Mouse (Mus musculus) mature B cell (primary cell): ENCODE data around the gene 9530077C05Rik.
"Not testable (repeated sequence)": the region's sequence is repeated elsewhere in the genome, so short reads cannot be mapped to it uniquely, and the experiment has no call there.

ENCODE experiments used
- in situ Hi-C: fragments of 300-500 bp; cut with MboI; formaldehyde crosslinking; loops from 2 replicates; pipeline ENCODE4 v1.14.3; 2019

9530077C05Rik gene

DNA sequence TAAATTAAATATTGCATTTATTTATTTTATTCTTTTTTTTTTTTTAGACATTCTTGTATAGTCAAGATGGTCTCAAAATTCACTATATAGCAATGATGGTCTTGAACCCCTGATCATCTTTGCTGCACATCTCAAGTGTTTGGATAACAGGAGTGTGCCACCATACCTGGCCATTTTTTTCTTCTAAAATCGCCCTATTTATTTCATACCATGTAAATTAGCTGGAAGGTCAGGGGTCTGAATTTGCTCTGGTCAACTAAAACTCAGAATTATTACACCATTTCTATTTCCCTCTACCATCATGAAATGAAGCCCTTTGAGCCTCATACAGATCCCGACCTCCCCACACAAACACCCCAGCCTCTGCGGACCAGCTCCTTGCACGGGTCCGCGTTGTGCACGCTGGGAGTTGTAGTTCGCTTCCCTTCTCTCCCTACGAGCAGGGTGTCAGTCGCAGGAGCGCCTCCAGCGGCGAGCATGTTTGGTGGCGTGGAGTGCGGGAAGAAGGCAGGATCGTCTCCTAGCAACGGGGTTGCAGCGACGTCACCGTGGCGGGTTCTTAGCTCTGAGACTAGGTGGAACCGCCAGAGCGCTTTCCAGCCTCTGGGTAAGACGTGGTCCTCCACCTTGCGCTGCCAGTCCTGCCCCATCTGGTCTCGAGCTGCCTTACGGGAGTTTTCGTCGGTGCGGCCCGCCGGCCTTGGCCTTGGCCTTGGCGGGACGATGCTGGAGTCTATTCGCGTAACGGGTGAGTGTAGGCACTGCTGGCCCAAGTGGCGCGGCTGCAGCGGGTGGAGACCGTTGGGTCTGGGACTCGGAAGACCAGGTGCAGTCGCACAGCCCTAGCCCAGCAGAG, at the start of gene 9530077C05Rik:
TSS of gene 9530077C05Rik (plus strand) at position 512 of the 856 bp plus-strand sequence.
- in situ Hi-C loops, result no loop called here

DNA sequence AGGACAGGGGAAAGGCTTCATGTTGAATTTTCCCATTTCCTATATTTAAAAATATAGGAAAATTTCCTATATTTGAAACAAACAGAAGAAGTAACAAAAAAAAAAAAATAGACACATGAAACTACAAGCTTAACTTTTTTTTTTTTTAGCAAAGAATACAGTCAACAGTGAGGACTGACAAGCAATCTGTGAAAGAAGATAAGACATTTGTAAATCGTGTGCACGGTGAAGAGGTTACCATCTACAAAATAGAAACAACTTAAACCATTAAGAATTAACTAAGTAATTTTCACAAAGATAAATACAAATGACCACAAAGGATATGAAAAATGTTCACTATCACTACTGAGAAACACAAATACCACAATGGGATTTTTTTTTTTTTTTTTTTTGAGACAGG, 45.1 kb upstream of the 9530077C05Rik start:
- in situ Hi-C loops, result no loop called here

DNA sequence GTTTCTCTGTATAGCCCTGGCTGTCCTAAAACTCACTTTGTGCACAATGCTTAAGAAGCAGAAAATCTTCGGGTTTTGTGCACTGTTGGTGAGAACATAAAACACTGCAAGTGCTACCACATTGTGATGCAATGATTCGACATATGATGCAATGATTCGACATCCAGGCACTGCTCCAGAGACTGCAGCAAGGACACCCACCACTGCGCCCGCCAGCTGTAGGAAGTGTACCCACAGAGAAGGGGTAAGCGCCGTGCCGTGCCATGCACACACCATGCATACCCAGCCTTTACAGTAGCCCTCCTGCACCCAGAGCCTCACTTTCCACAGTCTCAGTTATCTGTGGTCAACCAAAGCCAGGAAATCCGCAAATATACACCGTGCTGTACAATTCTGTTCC, 44.7 kb upstream of the 9530077C05Rik start:
- in situ Hi-C loops, result no loop called here

DNA sequence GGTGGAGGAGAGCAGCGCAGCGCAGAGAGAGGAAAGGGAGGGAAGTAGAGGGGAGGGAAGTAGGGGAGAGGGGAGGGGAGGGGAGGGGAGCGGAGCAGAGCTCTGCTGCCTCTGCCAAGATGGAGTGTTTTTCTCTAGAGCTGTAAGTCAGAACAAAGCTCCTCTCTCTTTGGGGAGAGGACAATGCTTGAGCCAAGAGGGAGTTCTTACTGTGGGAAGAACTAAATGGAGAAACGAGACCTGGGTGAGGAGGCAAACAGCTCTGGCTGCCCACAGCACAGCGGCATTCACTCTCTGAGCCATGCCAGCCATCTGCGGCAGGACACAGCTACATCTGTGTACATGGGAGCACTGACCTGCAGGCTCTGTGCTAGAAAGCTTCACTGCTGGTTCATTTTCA, 43.3 kb upstream of the 9530077C05Rik start:
- in situ Hi-C loops, result no loop called here

DNA sequence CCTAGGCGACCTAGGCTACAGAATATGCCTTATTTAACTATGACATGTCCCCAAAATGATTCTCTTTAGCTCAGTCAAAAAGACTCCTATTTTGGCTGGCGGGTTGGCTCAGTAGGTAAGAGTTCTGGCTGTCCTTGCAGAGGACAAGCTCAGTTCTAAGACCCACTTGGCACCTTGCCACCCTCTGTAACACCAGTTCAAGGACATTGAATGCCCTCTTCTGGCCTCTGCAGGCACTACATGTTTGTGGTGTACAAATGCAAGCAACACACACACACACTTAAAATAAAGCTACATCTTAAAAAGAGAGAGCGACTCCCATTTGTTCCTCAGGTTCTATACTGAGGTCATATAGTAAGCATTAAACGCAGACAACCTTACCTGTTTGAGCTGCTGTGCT, 38.6 kb upstream of the 9530077C05Rik start:
- in situ Hi-C loops, result no loop called here

DNA sequence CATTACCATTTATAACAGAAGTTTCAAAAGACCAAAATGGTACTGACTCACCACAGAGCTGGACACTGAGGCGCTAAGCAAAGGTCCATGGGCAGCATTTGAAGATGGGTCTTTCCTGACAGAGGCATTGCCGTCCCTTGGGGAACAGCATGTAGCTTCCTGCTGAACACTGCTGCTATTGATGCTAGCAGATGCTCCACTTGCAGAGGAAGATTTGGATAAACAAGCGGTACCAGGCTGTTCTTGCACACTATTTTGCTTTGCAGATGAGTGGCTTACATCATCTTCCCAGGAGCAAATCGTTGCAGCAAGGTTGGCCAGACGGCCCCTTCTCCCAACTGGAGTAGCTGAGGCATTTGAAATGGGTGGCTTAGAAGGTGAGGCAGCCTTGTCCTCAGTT, 35.2 kb upstream of the 9530077C05Rik start:
- in situ Hi-C loops, result no loop called here

DNA sequence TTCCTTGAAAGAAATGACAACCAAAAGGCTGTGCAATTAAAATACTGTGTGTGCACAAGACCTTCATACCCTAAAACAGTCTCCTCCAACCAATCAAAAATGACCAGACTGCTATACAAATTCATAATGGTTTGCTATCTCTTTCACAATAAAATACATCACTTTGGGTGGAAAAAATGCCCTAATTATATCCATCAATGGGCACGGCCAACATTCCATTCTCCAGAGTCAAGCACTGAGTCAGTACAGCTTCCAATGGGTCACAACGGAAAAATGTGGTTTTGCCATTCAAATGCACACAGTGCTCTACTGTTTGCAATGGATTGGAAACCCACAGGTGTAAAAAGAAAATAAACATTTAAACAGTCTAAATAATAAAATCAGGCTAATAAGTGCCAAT, 25.4 kb upstream of the 9530077C05Rik start:
- in situ Hi-C loops, result no loop called here

DNA sequence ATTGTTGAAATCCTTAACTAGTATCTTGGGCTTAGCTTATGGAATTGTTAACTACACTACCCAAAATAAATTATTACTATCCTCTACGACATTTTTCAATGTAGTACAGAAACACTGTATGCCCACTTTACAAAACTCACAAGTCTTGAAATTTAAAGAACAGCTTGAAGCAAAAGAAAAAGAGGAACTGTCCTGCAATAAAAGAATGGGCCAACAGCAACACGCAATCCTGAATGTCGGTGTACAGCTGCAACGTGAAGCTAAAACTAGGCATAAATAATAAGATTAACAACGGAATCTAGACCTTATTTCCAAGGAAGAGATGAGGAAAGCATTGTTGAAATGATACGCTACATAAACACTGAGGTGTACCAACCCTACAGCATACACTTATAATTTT, 23.4 kb upstream of the 9530077C05Rik start:
- in situ Hi-C loops, result no loop called here

DNA sequence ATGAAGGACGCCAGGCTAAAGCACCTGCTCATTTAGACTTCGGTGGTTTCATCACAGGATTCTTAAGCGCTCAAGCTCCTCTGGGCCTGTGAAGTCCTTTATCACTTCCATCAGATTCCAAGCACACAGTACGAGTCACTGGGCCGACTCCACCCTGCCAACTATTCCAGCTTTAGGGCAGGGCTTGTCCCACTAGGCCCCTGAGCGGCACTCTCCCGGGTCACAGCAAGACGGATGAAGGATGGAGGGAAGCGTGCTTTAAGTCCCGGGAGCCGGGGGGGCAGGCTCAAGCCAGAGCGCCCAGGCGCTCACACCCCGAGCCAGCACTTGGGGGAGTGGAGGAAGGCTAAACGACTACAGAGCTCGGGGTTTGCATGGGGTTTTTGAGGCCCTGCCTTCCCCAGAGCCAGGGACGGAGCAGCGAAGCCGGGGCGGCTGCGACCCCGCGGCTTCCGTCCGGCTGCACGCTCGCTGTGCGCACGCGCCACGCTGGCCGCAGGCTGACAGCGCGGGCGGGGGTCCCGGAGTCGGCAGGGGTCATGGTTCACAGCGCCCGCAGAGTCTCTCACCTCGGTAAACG, 22.8 kb upstream of the 9530077C05Rik start:
- in situ Hi-C loops, result no loop called here

DNA sequence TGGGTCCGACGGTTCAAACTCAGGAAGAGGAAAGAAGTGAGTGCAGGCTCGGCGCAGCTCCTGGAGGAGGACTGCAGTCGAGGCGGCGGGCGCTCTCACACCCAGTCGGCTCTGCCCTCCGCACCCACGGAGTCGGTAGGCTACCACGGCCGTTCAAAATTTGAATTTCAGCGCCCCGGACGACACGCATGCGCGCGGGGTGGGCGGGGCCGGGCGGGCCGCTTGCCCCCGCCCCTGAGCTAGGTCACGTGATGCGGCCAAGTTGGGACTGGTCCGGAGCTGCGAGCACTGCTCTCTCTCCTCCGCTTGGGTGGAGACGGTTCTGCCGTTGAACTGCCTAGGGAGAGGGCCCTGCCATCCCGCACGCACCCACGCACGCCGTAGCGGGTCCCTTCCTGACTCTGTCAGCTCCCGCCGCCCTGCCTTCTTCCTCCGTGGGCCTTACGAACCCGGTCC, 22.3 kb upstream of the 9530077C05Rik start, which contains the start of gene Anln:
TSS of gene Anln (minus strand) at position 168 of the 456 bp plus-strand sequence.
- in situ Hi-C loops, result no loop called here

DNA sequence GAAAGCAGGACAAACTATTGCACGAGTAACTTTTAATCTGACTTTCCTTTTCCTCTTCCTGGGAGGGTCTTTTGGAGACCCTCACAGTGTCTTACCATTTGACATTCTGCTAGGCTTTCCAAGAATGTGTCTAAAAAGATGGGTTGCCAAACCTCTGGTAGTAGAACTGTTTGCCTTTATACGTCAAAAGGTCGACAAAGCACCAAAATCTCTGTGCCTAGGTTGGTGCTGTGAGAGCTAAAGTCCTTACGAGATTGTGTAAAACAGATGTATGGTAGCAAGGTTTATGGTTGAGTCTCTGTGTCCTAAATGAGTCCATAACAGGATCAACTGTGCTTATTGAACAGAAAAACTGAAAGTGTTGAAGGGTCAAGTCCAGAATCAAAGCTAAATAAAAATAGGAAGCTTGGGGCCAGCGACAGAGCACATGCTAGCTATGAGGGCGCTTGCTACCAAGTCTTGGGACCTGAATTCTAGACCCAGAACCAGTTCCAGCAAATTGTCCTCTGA, 21.5 kb upstream of the 9530077C05Rik start:
- in situ Hi-C loops, result no loop called here

DNA sequence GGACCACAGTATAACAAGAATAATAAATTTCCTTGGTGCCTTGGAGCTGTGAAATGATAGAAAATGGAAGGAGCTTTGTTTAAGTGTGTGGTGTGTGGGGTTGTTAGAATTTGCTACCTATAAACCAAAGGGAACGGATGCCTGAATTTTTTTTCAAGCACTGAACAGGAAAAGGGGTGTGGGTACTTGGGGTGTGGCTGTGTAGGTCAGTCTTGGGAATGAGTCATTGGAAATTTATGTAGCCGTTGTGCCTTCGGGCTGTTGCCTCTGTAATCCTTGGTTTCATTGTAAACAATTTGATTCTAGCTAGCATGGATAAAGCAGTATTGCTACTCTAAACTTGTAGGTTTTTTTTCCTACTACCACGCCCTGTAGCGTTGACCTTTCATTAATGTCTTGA, 20.9 kb upstream of the 9530077C05Rik start:
- in situ Hi-C loops, result no loop called here

DNA sequence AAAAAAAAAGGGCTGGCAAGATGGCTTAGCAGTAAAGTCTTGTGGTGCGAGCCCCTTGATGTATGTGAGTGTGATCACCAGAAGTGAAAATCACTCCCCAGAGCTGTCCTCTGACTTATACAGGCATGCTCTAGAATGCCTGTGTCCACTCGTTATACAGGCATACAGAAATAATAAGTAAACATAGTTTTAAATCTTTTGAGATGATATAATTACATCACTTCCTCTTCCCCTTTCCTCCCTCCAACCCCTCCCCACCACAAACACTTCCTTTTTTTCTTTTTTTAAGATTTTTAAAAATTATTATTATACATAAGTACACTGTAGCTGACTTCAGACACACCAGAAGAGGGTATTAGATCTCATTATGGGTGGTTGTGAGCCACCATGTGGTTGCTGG, 16.6 kb upstream of the 9530077C05Rik start:
- in situ Hi-C loops, result no loop called here

DNA sequence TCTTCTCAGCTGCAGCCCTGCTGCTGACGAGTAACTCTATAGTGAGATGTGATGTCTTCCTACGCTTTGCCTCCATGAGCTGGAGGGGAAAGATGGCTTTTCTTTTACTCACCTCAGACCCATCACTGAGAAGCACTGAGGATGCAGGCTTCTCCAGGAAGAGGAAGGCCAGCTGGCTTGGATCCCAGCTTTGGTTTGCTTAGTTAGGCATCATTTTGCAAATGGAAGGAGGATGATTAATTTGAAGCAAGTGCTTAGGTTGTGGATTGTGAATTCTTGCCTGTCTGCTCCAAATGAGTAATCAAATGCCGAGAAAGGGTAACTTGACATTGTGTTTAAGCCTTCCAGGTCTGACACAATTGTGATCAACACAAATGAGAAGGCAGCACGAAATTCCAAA, 12.3 kb upstream of the 9530077C05Rik start:
- in situ Hi-C loops, result no loop called here

DNA sequence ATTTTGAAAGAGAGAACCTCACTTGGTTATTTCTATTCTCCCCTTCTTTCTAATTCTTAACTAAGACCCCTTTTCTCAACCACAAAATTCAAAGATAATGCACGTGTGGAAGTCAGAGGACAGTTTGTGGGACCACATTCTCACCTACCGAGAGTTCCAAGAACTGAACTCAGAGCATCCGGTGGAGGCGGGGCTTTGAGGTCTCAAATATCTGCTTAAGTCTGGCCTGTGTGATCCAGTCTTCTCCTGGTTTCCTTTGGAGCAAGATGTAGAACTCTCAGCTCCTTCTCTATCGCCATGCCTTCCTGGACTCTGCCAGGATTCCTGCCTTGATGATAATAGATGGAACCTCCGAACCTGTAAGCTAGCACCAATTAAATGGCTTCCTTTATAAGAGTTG, 9.3 kb upstream of the 9530077C05Rik start:
- in situ Hi-C loops, result no loop called here

DNA sequence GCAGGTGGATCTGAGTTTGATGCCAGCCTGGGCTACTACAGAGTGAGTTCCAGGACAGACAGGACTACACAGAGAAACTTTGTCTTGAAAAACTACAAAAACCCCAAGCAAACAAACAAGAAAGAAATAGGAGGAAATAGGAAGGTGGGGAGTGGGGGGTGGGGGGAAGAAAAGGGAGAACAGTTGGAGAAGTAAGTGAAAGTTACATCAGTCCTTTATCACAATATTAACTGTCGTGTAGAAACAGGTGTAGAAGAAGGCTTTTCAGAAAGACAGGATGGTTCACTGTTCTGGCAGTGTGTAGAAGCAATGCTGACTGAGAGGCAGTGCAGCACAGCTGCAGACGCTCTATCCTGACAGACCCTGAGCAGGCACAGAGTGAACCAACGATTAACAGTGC, 8.3 kb upstream of the 9530077C05Rik start:
- in situ Hi-C loops, result no loop called here

DNA sequence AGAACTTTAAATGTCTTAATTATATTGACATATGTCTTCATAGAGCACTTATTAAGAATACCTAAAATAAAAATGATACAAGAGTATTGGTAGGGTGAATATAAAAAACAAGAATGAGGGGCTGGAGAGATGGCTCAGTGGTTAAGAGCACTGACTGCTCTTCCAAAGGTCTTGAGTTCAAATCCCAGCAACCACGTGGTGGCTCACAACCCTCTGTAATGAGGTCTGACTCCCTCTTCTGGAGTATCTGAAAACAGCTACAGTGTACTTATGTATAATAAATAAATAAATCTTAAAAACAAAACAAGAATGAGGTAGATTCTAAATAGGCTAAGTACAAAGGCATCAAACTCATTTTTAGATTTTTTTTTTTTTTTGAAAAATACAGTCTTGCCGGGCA, 7.8 kb upstream of the 9530077C05Rik start:
- in situ Hi-C loops, result not testable (repeated sequence)

DNA sequence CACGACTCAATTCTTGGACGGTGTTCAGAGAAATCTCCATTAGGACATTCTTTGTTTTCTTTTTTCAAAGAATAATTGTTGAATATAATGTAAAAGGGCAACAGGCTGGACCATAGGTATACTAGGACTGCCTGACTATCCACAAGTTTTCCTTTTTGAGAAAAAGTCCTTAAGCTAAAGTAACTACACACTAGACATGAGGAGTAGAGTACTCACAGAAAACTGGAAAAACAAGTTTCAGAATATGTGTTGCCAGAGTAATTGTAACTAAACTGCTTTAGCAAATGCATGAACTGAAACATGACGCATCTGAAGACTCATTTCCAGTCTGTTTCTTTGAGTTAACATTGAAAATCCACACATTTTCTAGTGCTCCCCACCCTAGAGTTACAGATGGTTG, 5.9 kb upstream of the 9530077C05Rik start:
- in situ Hi-C loops, result no loop called here

DNA sequence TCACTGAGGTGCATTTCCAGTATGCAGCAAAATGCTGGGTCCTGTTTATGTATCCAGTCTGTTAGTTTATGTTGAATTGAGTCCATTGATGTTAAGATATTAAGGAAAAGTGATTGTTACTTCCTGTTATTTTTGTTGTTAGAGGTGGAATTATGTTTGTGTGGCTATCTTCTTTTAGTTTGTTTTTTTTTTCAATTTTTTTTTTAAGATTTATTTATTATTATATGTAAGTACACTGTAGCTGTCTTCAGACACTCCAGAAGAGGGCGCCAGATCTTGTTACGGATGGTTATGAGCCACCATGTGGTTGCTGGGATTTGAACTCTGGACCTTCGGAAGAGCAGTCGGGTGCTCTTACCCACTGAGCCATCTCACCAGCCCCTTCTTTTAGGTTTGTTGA, 3.7 kb upstream of the 9530077C05Rik start:
- in situ Hi-C loops, result not testable (repeated sequence)

DNA sequence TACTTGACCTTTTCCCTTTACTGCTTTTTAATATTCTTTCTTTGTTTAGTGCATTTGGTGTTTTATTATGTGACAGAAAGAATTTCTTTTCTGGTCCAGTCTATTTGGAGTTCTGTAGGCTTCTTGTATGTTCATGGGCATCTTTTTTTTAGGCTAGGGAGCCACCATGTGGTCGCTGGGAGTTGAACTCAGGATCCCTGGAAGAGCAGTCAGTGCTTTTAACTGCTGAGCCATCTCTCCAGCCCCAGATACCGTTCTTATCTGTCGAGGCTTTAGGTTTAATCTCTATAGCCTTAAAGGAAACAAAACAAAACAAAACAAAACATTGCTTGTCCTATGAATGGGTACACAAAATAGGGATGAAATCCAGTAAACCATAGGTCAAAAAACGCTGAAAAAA, 3.0 kb upstream of the 9530077C05Rik start:
- in situ Hi-C loops, result not testable (repeated sequence)

DNA sequence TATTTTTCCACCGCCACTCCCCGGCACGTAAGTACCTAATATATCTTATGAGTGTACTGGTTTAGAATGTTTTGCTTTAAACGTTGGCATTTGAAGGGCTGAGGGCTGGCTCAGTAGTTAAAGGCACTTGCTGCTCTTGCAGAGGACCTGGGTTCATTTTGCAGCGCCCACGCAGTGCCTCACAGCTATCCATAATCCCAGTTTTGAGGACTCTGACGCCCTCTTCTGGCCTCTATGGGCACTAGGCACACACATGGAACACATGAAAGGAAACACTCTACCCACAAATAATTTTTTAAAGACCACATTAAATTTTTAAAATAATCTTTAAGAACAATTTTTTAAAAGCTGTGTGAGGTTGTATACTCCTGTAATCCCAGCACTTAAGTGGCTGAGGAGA, 1.8 kb upstream of the 9530077C05Rik start:
- in situ Hi-C loops, result no loop called here

DNA sequence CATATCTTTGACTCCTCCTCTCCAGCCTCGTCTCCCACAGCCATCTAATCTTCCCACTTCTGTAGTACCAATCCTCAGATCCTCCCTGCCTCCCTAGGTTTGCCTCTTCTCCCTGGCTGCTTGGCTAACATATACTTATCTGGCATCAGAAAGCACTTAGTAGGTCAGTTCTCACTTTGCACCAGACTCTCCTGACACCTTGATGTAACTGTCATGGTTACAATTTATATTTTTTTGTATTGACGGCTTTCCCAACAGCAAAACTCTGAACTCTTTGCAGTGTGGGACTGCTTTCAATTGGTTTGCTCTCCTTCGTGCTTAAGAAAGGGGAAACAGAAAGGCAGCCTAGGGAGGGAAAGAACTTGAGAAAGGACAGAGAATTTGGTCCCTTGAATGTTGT, 4.9 kb downstream of the 9530077C05Rik start:
- in situ Hi-C loops, result no loop called here

DNA sequence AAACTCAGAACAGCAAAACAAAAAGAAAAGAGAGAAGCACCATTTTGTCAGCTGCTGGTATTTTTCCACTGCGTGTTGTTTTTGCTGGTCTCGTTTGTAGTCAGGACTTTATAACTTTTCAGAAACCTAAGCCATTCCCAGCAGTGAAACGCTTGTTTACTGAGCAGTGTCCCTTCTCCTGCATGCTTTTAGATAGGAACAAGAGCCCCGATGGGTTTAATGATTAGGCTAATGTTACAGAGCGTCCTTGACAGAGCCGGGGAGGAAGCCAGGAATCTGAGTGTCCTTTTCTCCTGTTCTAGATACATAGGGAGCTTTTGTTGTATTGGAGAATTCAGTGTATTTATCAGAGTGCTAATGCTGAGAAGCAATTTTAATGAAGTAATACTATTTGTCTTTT, 6.2 kb downstream of the 9530077C05Rik start:
- in situ Hi-C loops, result no loop called here
